Mouse (Mus musculus) neutrophil, adult 5-6 weeks (primary cell): ENCODE results near the gene Trmt44. TPM values are rescaled to one million over a fixed set of nuclear protein-coding genes. Genes with fewer than 3 reads are reported as not detected.

ENCODE experiments used
- ATAC-seq: fragments of 151-379, 151-347 bp; 2 replicates; pipeline ENCODE4 v1.8.0; 2017; ENCODE audit warnings: mild to moderate bottlenecking, moderate TSS enrichment; ENCODE audit not compliant: insufficient number of reproducible peaks, poor library complexity, low FRiP score, severe bottlenecking; ENCODE audit errors: extremely low read depth
- total RNA-seq: library from RNA; stranded (forward); fragments of 200-1000 nt; gene quantifications from 2 replicates; pipeline ENCODE4 v1.2.3, GENCODE M21; 2017

Trmt44 gene
- total RNA-seq: 9.7 and 11.9 TPM in 2 replicates

DNA sequence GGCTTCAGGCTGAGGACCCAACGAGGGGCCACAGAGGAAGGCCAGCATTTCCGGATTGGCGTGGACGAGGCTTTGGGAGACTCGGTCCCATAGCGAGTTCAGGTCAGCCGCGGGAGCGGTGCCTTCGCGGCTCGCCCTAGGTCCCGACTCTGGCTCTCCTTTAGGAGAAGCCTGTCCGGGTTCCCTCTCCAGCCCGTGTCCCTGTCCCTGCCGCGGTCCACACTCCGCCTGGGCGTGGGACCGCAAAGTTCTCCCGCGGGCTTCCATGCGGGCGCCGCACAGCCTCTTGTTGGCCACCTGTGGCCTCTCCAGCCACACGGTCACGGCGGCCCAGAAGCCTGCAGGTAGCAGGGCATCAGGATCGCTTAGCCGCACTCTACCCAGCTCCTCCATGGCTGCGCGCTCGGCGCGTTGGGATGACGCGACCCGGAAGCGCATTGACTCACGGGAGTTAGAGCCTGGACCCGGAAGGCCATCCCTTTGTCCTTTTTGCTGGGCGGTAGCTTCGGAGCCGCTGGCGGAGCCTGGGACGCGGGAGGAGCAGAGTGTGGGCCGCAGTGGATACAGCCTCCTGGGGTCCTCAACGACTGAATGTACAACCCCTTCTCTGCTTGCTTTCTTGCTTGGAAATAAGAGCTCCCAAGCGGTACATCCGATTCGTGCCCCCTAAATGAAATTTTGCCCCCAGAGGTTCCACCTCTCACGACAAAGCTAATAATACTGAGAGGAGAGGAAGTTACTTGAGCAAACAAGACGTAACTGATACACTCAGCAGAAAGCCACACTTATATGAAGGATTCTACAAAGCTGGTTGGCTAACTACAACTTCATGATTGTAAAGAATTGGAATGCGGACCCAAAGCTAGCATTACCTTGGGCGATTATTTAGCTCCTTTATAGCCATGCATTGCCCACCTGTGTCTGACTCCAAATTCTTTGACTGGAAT is at the start of gene Trmt44:
Gene Trmt44 (minus strand): TSS at position 418 of the 947 bp plus-strand sequence.
- peak; percentile 92 for ATAC-seq

DNA sequence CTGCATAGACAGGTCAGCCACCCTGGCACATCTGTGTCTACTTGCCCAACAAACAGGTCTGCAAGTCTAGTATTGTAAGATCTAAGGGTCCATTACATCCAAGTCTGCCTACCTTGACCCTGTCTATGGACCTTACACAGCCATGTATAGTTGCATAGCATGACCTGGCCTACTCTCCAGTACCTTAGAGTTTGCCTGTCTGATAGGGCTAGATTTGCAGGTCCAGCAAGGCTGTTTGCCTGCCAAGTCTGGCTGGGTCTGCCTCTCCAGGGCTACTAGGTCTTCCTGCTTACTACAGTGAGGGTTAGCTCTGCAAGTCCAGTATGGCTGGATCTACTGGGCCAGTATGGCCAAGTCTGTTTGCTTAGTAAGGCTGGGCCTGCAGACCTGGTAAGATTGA is 49.0 kb upstream of the Trmt44 start:
- no peak for ATAC-seq

DNA sequence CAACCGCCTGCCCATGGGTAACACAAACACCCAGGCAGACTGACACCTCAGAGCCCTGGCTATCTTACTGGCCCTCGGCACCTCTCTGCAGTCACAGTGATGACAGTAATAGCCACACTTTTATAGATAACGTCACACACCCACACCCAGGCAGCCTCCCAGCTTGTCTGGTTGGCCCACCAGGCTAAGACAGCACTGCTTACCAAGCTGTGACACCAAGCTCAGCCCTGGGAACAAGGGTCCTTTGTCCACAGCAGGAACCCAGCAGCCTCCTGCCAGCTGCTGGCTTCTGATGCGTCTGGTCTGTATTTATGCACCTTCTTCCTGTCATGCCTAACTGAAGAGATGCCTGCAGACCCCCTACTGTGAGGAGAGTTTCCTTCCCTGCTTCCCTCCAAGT is 46.2 kb upstream of the Trmt44 start:
- ATAC-seq: no peak

DNA sequence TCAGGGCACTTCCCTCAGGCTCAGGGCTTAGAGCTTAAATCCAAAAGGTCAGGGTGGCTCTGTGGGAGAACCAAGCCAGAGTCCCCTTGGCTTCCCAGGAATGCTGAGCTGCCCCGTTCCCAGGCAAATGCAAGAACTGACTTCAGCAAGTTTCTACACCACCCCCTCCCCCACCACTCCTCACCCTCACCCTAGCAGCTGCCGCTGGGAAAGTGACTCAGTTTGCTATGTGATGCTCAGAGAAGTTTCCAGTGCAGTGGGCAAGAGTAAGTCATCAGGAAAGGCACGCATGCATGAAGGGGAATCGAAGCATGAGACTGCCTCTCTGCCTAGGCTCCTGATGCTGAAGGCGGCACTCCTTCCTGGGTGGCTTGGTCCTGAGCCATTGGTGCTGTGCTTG is 42.1 kb upstream of the Trmt44 start:
- no peak for ATAC-seq

DNA sequence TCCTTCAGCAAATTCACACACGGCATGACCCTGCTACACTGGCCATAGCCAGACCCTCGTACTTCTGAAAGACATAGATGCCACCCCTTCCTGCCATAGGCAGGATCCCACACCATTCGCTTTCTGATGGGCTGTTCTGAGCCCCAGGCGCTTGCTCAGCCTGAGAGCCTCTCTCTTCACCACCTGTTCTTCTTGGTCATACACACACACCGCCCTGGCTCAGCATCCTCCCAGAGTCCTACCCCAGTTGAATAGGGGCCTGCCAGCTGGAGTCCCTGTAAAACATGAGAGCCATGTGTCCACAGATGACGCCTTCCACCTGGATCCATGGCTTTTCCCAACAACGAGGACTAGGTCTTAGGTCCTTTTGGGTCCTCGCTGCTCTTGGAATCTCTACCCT is 37.9 kb upstream of the Trmt44 start:
- ATAC-seq: no peak

DNA sequence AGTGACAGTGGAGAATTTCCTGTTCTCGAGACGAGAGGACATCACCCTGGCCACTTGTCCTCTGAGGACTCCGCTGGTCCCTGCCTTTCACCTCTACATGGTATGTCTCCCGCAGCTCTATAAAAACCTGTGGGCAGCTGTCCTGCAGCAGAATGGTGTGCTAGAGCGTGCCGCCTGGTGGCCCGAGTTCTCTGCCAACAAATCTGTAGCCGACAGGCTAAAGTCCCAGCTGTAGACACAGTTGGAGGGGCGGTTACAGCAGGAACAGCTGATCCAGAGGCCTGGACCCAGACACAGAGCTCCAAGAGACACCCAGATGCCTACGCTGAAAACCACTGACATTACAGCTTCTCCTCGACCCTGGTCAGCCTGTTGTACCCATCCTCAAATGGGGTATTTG is 37.0 kb upstream of the Trmt44 start:
- ATAC-seq: no peak

DNA sequence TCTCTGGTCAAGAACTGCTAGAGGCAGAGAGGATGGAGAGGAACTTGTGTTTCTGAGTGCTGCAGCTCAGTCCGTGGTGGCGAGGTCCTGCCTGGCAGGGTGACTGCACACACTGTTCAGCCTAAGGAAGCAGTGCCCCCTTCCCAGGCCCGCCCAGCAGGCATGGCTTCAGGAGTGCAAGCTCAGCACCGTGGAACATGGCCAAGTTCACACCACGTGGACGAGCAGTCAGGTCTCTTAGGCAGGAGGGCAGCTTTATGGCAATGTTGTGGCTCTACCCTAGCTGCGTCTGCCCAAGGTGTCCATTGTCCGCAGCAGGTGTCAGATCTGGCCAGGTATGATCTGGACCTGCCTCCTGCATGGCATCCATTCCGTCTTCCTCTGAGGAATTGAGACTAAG is 36.3 kb upstream of the Trmt44 start:
- ATAC-seq: no peak

DNA sequence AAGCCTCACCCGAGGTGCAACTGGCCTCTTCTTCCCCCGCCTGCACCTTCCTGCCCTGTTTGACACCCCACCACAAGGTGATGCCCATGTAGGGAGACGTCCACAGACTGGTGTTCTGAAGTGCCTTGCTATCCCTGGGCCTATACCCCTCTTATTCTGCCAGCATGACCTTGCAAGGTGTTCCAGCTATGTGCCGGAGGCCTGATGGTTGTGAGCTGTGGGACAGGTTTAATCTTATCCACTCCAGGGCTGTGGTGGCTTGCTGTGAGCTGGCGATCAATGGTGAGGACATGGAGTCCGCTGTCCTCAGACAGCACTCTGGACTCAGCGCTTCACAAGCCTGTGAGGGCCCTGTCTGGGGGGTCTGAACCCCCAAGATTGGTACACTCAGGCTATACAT is 35.5 kb upstream of the Trmt44 start:
- no peak for ATAC-seq

DNA sequence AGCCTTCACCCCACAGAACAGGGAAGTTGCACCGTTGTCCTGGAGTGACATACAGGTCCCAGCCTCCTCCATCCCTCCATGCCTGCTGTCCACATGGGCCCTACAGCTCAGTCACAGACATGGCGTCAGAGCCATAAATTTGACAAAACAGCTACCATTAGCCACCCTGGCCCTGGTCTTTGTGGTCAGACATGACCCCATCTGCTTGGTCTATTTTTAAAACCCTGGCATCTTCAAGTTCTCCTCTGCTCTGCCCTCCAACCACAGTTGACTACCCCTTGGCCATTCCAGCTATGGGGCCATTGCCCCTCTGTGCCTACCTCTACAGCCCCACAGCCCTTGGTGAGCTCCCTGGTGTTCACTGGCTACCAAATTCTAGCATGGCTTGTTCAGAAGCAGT is 35.1 kb upstream of the Trmt44 start:
- ATAC-seq: no peak

DNA sequence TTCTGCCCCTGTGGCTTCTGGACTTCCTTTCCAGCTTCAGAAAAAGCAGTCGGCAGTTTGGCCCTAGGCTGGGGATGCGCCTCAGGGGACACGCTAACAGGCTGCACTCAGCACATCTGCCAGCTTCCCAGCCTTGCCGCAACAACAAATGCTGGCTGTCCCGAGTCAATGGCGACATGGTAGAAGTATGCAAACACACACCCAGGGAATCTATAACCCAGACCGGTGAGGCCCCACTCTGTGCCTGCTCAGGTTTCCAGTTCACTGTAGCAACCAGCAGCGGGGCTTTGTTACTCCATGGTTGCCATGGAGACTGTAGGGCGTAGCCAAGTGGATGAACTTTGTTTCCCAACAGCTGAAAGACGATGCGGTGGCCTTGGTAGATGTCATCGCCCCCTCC is 34.5 kb upstream of the Trmt44 start:
- no peak for ATAC-seq

DNA sequence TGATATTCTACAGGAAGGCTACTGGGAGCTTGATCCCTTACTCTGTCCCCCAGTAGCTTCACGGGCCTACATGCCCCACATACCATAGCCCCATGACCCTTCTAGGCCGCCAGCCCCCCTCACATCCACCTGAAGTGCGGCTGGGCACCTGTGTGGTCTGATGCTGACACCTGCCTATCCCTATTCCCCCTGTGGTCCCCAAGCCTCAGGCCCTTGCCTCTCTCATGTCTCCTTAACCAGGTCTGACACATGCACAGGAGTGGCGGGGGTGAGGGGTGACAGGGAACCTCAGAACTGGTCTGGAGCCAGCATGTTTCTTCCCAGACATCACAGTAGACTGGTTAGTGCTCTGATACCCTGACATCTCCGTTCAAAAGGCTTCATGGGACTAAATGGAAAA is 33.7 kb upstream of the Trmt44 start:
- ATAC-seq: no peak

DNA sequence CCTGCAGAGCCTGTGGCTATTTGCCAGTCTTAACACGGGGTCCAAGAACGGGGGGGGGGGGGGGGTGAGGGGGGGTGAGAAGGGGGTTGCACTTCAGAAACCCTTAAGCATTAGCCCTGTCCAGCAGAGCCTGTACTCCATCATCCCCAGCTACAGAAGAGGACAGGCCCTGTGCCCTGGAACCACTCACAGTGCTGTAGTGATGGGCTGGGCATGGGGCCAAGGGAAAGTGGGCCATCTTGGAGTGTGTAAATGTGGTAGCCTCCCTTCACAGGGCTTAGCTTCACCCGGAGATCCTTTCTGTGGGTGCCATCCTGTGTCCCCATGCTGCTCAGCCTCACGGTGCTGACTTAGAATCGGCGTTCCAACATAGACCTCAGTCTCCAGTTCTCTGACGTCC is 32.9 kb upstream of the Trmt44 start:
- ATAC-seq: no peak

DNA sequence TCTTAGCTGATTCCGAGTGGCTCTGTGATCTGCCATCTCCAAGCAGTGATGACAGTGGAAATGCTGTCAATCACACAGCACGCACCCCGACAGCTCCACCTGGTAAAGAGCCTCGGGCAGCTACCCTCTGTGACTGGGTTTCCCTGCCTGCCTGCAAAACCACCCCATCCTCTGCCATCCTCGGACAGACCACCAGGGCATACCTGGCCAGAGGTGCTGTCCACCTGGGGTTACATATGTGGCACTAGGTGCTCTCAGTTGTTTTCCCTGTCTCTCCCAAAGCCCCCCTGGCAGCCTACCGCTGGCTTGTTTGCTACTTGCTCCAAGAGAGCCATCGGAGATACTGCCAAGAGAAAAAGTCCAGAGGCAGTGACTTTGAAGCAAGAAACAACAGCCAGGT is 31.9 kb upstream of the Trmt44 start:
- no peak for ATAC-seq

DNA sequence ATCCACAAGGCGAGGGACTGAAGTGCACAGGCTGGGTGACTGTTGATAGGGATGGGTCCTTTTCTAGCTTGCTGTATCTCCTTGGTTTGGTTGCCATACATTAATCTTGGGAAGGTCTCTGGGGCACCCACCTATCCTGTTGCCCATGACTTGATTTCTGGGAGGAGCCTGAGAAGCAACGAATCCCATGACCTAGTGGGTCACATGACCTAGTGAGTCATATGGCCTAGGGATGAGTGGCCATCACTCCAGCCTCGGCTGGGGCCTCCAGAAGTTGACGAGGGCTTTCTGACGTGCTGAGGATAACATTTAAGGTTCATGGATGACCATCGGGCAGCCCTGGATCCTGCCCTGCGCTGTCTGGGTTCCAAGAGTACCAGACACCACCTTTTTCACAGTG is 30.5 kb upstream of the Trmt44 start:
- ATAC-seq: no peak

DNA sequence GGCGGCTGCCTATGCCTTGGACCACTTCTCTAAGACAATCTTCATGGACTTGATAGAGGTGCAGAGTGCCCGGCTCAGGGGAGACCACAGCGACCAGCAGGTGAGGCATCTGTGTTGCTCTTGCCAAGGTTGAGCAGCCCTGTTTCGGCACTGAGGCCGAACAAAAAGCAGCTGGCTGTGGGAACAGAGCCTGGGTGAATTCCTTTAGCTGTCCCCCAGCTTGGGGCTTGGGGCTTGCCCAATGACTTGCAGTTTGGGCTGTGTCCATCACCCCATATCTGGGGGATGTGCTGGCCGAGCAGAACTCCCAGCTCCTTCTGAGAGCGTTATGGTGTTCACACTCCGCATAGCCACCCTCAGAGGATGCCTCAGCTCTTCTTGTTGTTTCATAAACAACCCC is 26.7 kb upstream of the Trmt44 start:
- no peak for ATAC-seq

DNA sequence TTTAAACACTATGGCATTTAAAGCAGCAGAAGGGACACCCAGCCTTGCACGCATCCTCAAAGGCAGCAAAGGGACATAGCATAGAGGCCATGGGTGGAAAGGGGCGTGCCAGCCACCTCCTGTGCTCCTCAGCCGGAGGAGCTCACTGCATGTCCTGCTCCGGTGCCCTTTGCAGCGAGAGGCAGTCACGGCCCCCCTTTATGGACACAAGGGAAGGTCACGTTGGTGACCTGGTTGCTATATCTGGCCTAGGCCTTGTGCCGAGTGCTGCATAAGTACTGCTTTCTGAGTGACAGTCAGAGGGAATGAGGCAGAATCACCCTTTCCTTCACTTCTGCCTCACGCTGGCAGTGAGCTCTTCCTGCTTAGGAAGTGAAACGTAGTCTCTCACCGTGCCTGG is 25.4 kb upstream of the Trmt44 start:
- no peak for ATAC-seq

DNA sequence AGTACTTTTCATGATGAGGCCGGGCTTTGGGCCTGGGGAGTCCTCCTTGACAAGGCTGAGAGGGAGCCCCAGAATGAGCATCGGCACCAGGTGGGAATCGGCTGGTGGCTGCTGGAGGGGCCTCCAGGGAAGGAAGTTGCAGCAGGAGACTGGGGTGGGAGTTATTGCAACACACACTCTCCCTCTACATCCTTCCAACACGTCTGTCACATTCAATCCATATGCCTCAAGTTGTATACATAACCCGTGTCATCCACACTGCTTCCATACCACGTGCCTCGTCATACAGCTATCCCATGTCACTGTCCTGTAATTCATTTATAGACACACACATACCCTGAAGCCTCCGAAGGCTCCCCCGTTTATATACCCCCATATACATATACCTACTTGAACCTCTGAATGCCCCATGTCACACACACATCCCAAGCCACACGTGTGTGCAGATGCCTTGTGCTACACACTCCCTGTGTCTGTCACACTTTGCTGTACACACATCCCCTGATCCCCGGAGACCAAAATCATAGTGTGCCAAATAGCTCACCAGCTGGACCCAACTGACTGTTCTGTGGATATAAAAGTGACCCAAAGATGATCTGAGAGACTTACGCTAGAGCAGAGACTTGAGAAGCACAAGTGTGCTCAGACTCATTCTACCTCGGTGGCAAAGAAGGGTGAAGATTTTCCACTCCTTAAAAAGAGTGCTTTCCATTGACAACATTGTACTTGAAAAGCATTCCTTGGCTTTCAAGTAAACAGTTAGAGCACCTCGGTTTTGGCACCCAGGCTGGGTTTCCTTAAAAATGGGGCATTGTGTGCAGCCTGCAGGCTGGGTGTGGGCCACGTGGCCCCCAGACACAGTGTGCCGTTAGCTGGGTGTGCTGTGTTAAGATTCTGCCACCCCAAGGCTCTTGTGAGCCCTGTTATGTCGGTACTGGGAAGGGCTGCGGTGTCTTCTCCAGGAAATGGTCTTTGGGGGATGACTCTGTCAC is 21.6 kb upstream of the Trmt44 start:
- ATAC-seq: no peak

DNA sequence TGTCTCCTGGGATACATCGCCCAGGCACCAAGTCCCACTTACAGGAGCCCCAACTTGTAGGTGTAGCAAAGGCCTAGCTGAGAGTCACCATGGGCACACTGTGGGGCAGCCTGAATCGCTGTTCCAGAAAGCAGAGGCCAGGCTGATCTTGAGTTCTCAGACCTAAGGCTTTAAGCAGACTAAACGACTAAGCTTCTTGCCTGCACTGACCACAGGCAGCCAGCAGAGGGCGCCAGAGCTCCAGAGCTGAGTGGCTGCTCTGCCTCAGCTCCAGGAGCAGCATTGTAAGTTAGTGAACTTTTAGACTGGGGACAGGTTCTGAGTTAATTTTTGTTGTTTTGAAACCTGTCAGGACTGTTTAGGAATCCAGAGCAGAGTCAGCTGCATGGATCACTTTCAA is 20.8 kb upstream of the Trmt44 start:
- peak; percentile 64 for ATAC-seq

DNA sequence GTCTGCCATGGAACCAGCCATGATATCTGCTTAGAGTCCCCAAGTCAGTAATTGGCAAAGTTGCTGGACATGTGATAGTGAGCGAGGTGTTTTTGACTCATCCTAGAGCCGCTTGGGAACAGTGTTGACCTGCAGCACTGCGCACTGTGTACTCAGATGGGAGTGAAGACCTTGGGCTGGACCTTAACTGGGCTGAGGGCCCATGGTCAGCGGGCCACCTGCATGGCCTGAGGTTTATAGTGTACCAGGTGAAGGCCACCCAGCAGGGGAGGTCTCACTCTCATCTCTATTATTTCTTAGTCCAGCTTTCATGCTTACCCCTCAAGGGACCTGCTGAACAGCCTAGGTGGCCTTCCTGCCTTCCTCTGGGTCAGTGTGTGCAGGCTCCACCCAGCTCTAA is 19.9 kb upstream of the Trmt44 start:
- no peak for ATAC-seq

DNA sequence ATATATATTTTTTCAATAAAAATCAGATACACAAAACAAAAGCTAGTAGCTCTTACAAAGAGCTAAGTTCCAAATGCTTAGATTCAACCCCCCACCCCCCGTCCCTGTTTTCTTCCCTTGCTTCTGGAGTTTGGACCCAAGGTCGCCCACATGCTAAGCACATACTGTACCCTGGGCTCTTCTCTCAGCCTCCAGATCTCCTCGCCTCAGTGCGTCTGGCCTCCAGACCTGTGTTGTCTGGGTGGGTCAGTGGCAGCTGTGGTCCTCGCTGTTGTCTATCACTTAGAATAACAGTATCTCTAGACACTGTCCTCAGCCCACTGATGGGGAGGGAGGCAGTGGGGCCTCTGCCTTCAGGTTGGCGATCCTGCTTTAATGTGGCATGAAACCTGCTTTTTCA is 18.4 kb upstream of the Trmt44 start:
- ATAC-seq: no peak
